Mouse (Mus musculus) frontal cortex, postnatal 10 days (tissue): Measurements from ENCODE around the gene Ctbs.
"Not testable (repeated sequence)": the region's sequence is repeated elsewhere in the genome, so short reads cannot be mapped to it uniquely, and the experiment has no call there.

Experiments used
- DNase-seq, 2 experiments: peaks; one replicate each; pipeline ENCODE4 v3.0.0; 2022; ENCODE audit warnings: low spot score in 2 of 2, mixed read lengths in 1 of 2

Ctbs gene

GRCm38 (mm10) chr3:146433063-146433462, 16.5 kb upstream of the Ctbs start:
- DNase-seq, result not testable (repeated sequence)

GRCm38 (mm10) chr3:146433681-146434350, 15.8 kb upstream of the Ctbs start:
- DNase-seq, result no peak

GRCm38 (mm10) chr3:146434686-146435085, 14.9 kb upstream of the Ctbs start:
- no peak for DNase-seq

- DNase-seq, result peak in 1 of 2 experiments; percentile 2
These were observed 14.1 kb upstream of the Ctbs start for GRCm38 (mm10) chr3:146435533-146435932.

- peak in 1 of 2 experiments; percentile 2 for DNase-seq
These were observed 13.5 kb upstream of the Ctbs start for GRCm38 (mm10) chr3:146436114-146436513.

GRCm38 (mm10) chr3:146440011-146440410, 9.6 kb upstream of the Ctbs start:
- no peak for DNase-seq

GRCm38 (mm10) chr3:146440422-146440821, 9.2 kb upstream of the Ctbs start:
- no peak for DNase-seq

GRCm38 (mm10) chr3:146442484-146442883, 7.1 kb upstream of the Ctbs start:
- no peak for DNase-seq

GRCm38 (mm10) chr3:146442936-146443335, 6.7 kb upstream of the Ctbs start:
- no peak for DNase-seq

- DNase-seq, result no peak
These were observed 6.2 kb upstream of the Ctbs start for GRCm38 (mm10) chr3:146443380-146443779.

- no peak for DNase-seq
These were observed 4.7 kb upstream of the Ctbs start for GRCm38 (mm10) chr3:146444880-146445279.

GRCm38 (mm10) chr3:146447156-146447555, 2.4 kb upstream of the Ctbs start:
- DNase-seq, result no peak

GRCm38 (mm10) chr3:146447598-146447997, 2.0 kb upstream of the Ctbs start:
- DNase-seq, result no peak

GRCm38 (mm10) chr3:146448372-146448771, 1.2 kb upstream of the Ctbs start:
- no peak for DNase-seq

- DNase-seq, result no peak
These were observed 626 bp upstream of the Ctbs start for GRCm38 (mm10) chr3:146448969-146449368.

GRCm38 (mm10) chr3:146450371-146450841, 811 bp downstream of the Ctbs start:
- DNase-seq, result peak; percentile 87 to 90

GRCm38 (mm10) chr3:146451375-146451774, 1.8 kb downstream of the Ctbs start:
- no peak for DNase-seq

- no peak for DNase-seq
These were observed 13.3 kb downstream of the Ctbs start for GRCm38 (mm10) chr3:146462939-146463338.

GRCm38 (mm10) chr3:146469226-146469625, 19.6 kb downstream of the Ctbs start:
- no peak for DNase-seq

- DNase-seq, result no peak
These were observed 23.1 kb downstream of the Ctbs start for GRCm38 (mm10) chr3:146472657-146473056.

GRCm38 (mm10) chr3:146473741-146474140, 24.1 kb downstream of the Ctbs start:
- no peak for DNase-seq

- no peak for DNase-seq
These were observed 24.8 kb downstream of the Ctbs start for GRCm38 (mm10) chr3:146474428-146474827.

GRCm38 (mm10) chr3:146482044-146482443, 32.4 kb downstream of the Ctbs start:
- DNase-seq, result no peak

- DNase-seq, result no peak
These were observed 36.9 kb downstream of the Ctbs start for GRCm38 (mm10) chr3:146486464-146486863.
